Mouse (Mus musculus): ENCODE results near the gene Bcl11a. TPM values are rescaled to one million over a fixed set of nuclear protein-coding genes. Genes with fewer than 3 reads are reported as not detected.

Gene Bcl11a
- polyA plus RNA-seq, 1 experiment from 2014 or later = 71.9 TPM

DNA sequence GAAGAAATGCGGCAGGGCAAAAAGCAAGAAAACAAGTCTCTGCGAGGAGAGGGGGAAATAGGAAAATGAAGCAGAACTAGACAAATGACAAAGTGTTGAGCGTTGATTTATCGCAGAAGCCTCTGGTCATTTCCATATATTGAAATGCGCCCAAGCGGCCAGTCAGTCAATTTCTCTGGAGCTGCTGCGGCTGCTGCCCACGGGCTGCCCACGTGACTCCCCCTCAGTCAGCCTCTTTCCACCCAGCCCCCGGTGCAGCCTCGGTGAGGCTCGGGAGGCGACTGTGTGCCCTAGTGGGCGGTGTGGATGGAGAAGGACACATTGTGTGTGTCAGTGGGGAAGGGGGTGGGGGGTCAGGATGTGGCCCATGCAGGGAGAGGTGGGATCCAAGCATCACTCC, 16.0 kb upstream of the Bcl11a start:
- ATAC-seq (replicated peaks; ENCODE audit: insufficient number of reproducible peaks, low FRiP score, low TSS enrichment, low read depth) = peak; percentile 71
- DNase-seq (ENCODE audit: low spot score) = peak; percentile 67
- peaks cover 7% of the 10 kb centered on the region; the same call in 1 of the 2 replicates for H3K4me1 ChIP-seq (ENCODE audit: control insufficient read depth, insufficient read depth, low read length)
- WGBS = 0% methylated on average over 14 of the region's 14 CpGs
- no peaks in the 10 kb centered on the region for H3K36me3 ChIP-seq (replicated peaks; ENCODE audit: control insufficient read depth, insufficient read depth, low read depth, low read length)
- H3K27me3 ChIP-seq (ENCODE audit: control insufficient read depth, insufficient read depth, low read length) = no peaks in the 10 kb centered on the region
- H3K9me3 ChIP-seq (replicated peaks; ENCODE audit: control insufficient read depth, low read length) = no peaks in the 10 kb centered on the region
- 0 out of 2 replicates have a peak overlapping the region, but pooled peaks have one; percentile 22 for H3K9ac ChIP-seq (replicated peaks; ENCODE audit: low read length)
- H3K27ac ChIP-seq (replicated peaks; ENCODE audit: low read depth, low read length) = no peak overlapping the region; the same call in 1 of the 2 replicates
- H3K4me2 ChIP-seq (ENCODE audit: low read depth, low read length) = peak overlapping the region; percentile 57
- peak overlapping the region; percentile 25 for H3K4me3 ChIP-seq (ENCODE audit: low read depth, low read length)

DNA sequence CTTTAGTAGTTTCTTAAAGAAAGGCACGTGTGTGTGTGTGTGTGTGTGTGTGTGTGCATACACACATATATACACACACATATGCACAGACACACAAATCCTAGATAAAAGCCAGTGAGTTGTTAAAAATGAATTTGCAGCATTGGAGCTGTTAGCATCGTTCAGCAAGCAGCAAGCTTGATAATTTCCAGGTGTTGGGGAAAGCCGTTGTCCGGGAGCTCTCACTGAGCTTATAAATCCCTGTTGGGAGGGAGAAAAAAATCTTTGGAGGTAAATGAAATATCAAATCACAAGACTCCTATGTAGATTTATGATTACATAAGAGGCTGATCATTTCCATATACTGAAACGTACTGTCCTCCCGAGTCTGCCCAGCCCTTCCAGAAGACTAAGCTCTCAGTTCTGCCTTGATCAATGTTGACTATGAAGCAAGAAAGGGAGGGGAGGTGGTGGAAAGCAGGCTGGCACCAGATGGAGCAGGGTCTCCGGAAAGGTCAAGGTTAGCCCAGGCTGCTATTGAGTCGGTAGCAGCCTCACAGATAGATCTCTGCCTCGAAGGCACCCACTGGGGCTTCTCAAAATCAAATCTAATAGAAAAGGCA, 15.3 kb upstream of the Bcl11a start:
- Histone ChIP-seq H3K27ac (replicated peaks; ENCODE audit: low read depth, low read length) (no peak overlapping the region), H3K4me2 (ENCODE audit: low read depth, low read length) (no peak overlapping the region), H3K27me3 (ENCODE audit: control insufficient read depth, insufficient read depth, low read length) (no peaks in the 10 kb centered on the region), H3K4me1 (ENCODE audit: control insufficient read depth, insufficient read depth, low read length) (peaks cover 7% of the 10 kb centered on the region; the same call in 1 of the 2 replicates), H3K36me3 (replicated peaks; ENCODE audit: control insufficient read depth, insufficient read depth, low read depth, low read length) (no peaks in the 10 kb centered on the region), H3K9ac (replicated peaks; ENCODE audit: low read length) (no peak overlapping the region), H3K4me3 (ENCODE audit: low read depth, low read length) (no peak overlapping the region), H3K9me3 (replicated peaks; ENCODE audit: control insufficient read depth, low read length) (no peaks in the 10 kb centered on the region)
- DNase-seq (ENCODE audit: low spot score) (peak; percentile 72), ATAC-seq (replicated peaks; ENCODE audit: insufficient number of reproducible peaks, low FRiP score, low TSS enrichment, low read depth) (no peak; the same call in 1 of the 2 replicates)
- 12% methylated on average over 9 of the region's 9 CpGs for WGBS

DNA sequence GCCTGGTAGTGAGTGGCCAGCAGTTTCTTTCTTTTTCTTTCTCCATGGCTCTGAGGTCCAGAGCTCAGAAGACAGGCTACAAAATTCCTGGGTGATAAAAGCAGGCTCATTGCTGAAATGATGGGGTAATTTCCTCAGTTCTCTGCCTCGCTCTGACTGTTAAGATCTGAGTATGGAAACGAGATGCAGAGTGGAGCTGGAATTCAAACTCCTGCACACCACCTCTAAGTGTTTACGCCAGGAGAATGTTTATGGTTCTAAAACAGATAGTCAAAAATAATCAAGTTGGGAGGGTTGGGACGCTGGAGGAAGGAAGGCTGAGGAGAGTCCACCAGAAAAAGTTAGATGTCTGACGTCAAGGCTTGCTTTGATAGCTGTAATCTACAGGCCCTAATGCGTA, 13.6 kb upstream of the Bcl11a start:
- no peaks in the 10 kb centered on the region for H3K36me3 ChIP-seq (replicated peaks; ENCODE audit: control insufficient read depth, insufficient read depth, low read depth, low read length)
- no peak overlapping the region for H3K27ac ChIP-seq (replicated peaks; ENCODE audit: low read depth, low read length)
- H3K4me2 ChIP-seq (ENCODE audit: low read depth, low read length) = no peak overlapping the region
- no peak overlapping the region for H3K4me3 ChIP-seq (ENCODE audit: low read depth, low read length)
- H3K4me1 ChIP-seq (ENCODE audit: control insufficient read depth, insufficient read depth, low read length) = peaks cover 7% of the 10 kb centered on the region; the same call in 1 of the 2 replicates
- WGBS = 75% methylated on average over 6 of the region's 6 CpGs
- DNase-seq (ENCODE audit: low spot score) (no peak), ATAC-seq (replicated peaks; ENCODE audit: insufficient number of reproducible peaks, low FRiP score, low TSS enrichment, low read depth) (no peak)
- H3K9me3 ChIP-seq (replicated peaks; ENCODE audit: control insufficient read depth, low read length) = no peaks in the 10 kb centered on the region
- no peaks in the 10 kb centered on the region for H3K27me3 ChIP-seq (ENCODE audit: control insufficient read depth, insufficient read depth, low read length)
- H3K9ac ChIP-seq (replicated peaks; ENCODE audit: low read length) = no peak overlapping the region

DNA sequence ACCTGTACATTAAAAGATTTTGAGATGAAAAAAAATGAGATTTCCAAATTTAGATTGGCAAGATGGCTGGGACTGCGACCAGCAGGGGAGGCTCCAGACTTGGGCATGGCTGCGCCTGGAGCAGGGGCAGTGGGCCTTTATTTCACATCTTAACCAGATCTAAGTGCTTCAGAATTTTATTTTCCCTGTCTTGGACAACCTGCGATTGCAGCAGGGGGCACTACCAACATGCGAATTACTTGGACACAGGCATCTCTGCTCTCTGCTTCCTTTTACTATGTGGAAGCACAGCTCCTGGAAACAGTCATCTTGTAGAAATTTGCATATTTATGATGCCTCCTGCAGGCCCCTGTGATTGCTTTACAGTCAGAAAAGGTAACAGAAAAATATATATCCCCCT, 12.5 kb upstream of the Bcl11a start:
- no peak for ATAC-seq (replicated peaks; ENCODE audit: insufficient number of reproducible peaks, low FRiP score, low TSS enrichment, low read depth)
- H3K4me1 ChIP-seq (ENCODE audit: control insufficient read depth, insufficient read depth, low read length) = peaks cover 6% of the 10 kb centered on the region; the same call in 1 of the 2 replicates
- no peak overlapping the region for H3K4me3 ChIP-seq (ENCODE audit: low read depth, low read length)
- H3K9me3 ChIP-seq (replicated peaks; ENCODE audit: control insufficient read depth, low read length) = no peaks in the 10 kb centered on the region
- 62% methylated on average over 4 of the region's 4 CpGs for WGBS
- no peak overlapping the region for H3K9ac ChIP-seq (replicated peaks; ENCODE audit: low read length)
- H3K27ac ChIP-seq (replicated peaks; ENCODE audit: low read depth, low read length) = no peak overlapping the region
- no peaks in the 10 kb centered on the region for H3K36me3 ChIP-seq (replicated peaks; ENCODE audit: control insufficient read depth, insufficient read depth, low read depth, low read length)
- peak; percentile 66 for DNase-seq (ENCODE audit: low spot score)
- no peak overlapping the region for H3K4me2 ChIP-seq (ENCODE audit: low read depth, low read length)
- H3K27me3 ChIP-seq (ENCODE audit: control insufficient read depth, insufficient read depth, low read length) = no peaks in the 10 kb centered on the region

DNA sequence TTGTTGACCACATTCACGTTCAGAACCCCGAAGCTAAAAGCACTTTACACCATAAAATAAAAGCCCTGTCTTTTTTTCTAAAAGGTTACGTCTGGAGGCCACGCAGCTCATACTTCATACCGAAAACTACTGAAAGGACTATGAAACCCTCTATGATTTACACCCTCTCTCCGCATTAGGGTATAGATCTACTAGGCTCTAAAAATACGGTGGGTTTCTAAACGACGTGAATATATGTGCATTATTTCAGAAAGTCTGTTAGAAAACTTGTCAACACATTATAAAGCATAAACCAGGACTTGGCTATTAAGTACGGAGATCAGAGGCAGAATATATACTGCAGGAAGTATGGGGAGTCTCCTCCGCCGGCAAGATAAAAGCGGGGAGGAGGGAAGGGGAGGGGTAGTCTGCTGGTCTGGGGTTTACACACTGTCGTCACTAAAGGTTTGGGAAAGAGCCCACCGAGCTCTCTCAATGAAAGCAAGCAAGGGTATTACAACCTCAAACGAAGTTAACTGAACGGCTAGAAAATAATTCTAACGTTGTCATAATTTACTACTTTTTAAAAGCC, 3.8 kb upstream of the Bcl11a start:
- peak overlapping the region; percentile 31 for H3K4me3 ChIP-seq (ENCODE audit: low read depth, low read length)
- DNase-seq (ENCODE audit: low spot score) = peak; percentile 70
- WGBS = 1% methylated on average over 18 of the region's 18 CpGs
- no peak overlapping the region for H3K27ac ChIP-seq (replicated peaks; ENCODE audit: low read depth, low read length)
- no peak for ATAC-seq (replicated peaks; ENCODE audit: insufficient number of reproducible peaks, low FRiP score, low TSS enrichment, low read depth)
- H3K36me3 ChIP-seq (replicated peaks; ENCODE audit: control insufficient read depth, insufficient read depth, low read depth, low read length) = no peaks in the 10 kb centered on the region
- peak overlapping the region; percentile 66 for H3K4me2 ChIP-seq (ENCODE audit: low read depth, low read length)
- no peaks in the 10 kb centered on the region for H3K9me3 ChIP-seq (replicated peaks; ENCODE audit: control insufficient read depth, low read length)
- no peak overlapping the region for H3K9ac ChIP-seq (replicated peaks; ENCODE audit: low read length)
- H3K4me1 ChIP-seq (ENCODE audit: control insufficient read depth, insufficient read depth, low read length) = peaks cover 4% of the 10 kb centered on the region
- peaks cover 6% of the 10 kb centered on the region for H3K27me3 ChIP-seq (ENCODE audit: control insufficient read depth, insufficient read depth, low read length)

DNA sequence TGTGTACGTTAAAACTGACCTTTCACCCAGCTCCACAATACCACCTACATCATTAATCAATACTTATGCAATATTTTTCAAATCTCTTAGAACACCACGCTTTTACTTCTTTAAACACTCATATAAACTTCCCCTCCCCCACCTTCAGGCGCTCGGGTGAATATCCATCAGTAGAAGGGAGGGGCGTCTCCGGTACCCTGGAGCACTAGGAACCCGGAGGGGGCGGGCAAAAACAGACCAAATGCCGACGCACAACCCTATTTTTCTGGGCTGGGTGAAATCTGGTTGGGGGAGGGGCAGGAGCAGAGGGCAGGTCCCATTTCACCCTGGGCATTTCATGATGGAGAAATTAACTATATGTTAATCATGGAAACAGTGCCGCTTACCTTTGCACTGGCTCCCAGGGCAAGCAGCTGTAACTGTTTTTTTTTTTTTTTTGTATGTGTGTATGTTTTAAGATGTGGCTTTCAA, 3.2 kb upstream of the Bcl11a start, which contains the start of gene A830031A19Rik:
A830031A19Rik (minus strand) TSS at position 421 of the 471 bp plus-strand sequence.
- 0% methylated on average over 11 of the region's 11 CpGs for WGBS
- peaks cover 4% of the 10 kb centered on the region for H3K4me1 ChIP-seq (ENCODE audit: control insufficient read depth, insufficient read depth, low read length)
- no peaks in the 10 kb centered on the region for H3K9me3 ChIP-seq (replicated peaks; ENCODE audit: control insufficient read depth, low read length)
- H3K4me2 ChIP-seq (ENCODE audit: low read depth, low read length) = peak within 1 kb of the TSS; percentile 97
- no peaks in the 10 kb centered on the region for H3K36me3 ChIP-seq (replicated peaks; ENCODE audit: control insufficient read depth, insufficient read depth, low read depth, low read length)
- peak; percentile 73 for DNase-seq (ENCODE audit: low spot score)
- peaks cover 6% of the 10 kb centered on the region for H3K27me3 ChIP-seq (ENCODE audit: control insufficient read depth, insufficient read depth, low read length)
- H3K27ac ChIP-seq (replicated peaks; ENCODE audit: low read depth, low read length) = peak within 1 kb of the TSS; percentile 96
- H3K9ac ChIP-seq (replicated peaks; ENCODE audit: low read length) = peak within 1 kb of the TSS; percentile 99
- no peak for ATAC-seq (replicated peaks; ENCODE audit: insufficient number of reproducible peaks, low FRiP score, low TSS enrichment, low read depth)
- H3K4me3 ChIP-seq (ENCODE audit: low read depth, low read length) = peak within 1 kb of the TSS; percentile 92

DNA sequence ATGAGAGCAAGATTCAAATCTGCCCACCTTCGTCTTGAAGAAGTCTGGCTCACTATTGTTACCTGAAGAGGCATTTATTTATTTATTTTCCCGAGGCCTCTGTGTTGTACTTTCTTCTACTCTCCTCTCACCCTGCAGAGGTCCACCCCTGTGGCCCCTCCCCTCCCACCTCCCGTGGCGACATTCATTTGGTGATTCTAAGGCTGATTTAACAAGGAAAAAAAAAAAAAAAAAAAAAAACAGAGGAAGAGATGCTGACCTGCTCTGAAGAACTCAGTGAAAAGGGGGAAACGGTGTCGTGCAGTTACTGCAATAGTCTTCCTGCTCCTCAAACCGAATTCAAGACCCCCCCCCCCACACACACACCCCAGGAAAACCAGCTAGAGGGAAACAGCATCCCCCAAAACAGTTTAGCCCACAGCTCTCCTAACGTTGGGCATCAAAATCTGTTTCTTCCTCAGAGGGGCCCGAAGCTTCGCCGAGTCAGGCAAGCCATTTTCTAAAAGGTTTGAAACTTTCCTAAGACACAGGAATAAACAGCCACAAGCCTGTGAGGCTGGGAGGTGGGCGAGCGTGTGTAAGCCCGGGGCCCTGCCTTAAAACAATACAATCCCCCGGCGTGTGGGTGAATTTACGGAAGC, 2.2 kb upstream of the Bcl11a start:
- ATAC-seq (replicated peaks; ENCODE audit: insufficient number of reproducible peaks, low FRiP score, low TSS enrichment, low read depth) (no peak), DNase-seq (ENCODE audit: low spot score) (peak; percentile 29)
- Histone ChIP-seq H3K27me3 (ENCODE audit: control insufficient read depth, insufficient read depth, low read length) (peaks cover 6% of the 10 kb centered on the region), H3K4me3 (ENCODE audit: low read depth, low read length) (peak overlapping the region; percentile 92), H3K4me1 (ENCODE audit: control insufficient read depth, insufficient read depth, low read length) (peaks cover 4% of the 10 kb centered on the region), H3K9me3 (replicated peaks; ENCODE audit: control insufficient read depth, low read length) (no peaks in the 10 kb centered on the region), H3K27ac (replicated peaks; ENCODE audit: low read depth, low read length) (peak overlapping the region; percentile 96), H3K4me2 (ENCODE audit: low read depth, low read length) (peak overlapping the region; percentile 97), H3K36me3 (replicated peaks; ENCODE audit: control insufficient read depth, insufficient read depth, low read depth, low read length) (no peaks in the 10 kb centered on the region), H3K9ac (replicated peaks; ENCODE audit: low read length) (peak overlapping the region; percentile 99)
- WGBS = under 1% methylated on average over 17 of the region's 17 CpGs
